Mouse (Mus musculus) thymus, adult 2 months (tissue): ENCODE results near the gene Lrrc55.

Source experiments
- CTCF ChIP-seq: fragments of 200-500 bp; IDR thresholded peaks from 2 replicates; pipeline ENCODE4 v1.5.1; 2012; ENCODE audit warnings: mild to moderate bottlenecking, control low read depth, low read length, moderate library complexity, borderline replicate concordance; ENCODE audit not compliant: control insufficient read depth, poor library complexity, insufficient read depth; ENCODE audit errors: extremely low read depth
- POLR2A ChIP-seq: fragments of 200-500 bp; IDR thresholded peaks from 2 replicates; pipeline ENCODE4 v1.6.1; 2012; ENCODE audit warnings: mild to moderate bottlenecking, low read length, control low read depth, moderate library complexity; ENCODE audit not compliant: control insufficient read depth, poor library complexity, insufficient read depth; ENCODE audit errors: extremely low read depth

DNA sequence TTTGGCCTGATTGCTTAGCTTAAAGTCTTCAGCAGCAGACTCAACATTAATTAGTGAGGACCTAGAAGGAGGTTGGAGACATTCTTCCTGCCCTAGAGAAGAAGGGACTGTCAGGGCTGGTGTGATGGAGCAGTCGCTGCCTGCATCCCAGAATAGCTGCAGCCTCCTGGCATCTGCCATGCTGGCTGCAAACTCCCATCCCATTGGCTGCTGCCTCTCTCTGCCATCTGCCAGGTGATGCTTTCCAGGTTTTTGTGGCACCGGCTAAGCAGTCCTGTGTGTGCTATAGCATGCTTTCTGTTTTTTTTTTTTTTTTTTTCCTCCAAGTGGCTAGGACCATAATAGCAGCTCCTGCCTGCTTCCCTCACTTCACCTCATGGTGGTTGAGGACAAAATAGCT is 16.7 kb upstream of the Lrrc55 start:
- no peak for TF ChIP-seq CTCF
- no peak for TF ChIP-seq POLR2A
